Mouse (Mus musculus) lung, postnatal 0 days (tissue): ENCODE measurements around the gene Lyplal1. TPM values are rescaled to one million over a fixed set of nuclear protein-coding genes. Genes with fewer than 3 reads are reported as not detected.

Experiments
- ATAC-seq: fragments of 200-750 bp; cut with Nextera tagmentation; 2 replicates; pipeline ENCODE4 v1.8.0; 2017; ENCODE audit warnings: moderate library complexity
- DNase-seq: peaks from one replicate; pipeline ENCODE4 v3.0.0-alpha.2; 2016; ENCODE audit warnings: low spot score
- H3K27ac ChIP-seq: fragments of 300-500 bp; sonication (generic); 2 replicates; pipeline ENCODE4 v1.5.1; 2014; ENCODE audit warnings: antibody characterized with exemption, mild to moderate bottlenecking, low read length, mixed read lengths
- H3K27me3 ChIP-seq: fragments of 300-500 bp; sonication (generic); replicated peaks from 2 replicates; pipeline ENCODE4 v1.6.1; 2014; ENCODE audit warnings: low read length, mixed read lengths; ENCODE audit not compliant: insufficient read depth
- H3K36me3 ChIP-seq: fragments of 300-500 bp; sonication (generic); 2 replicates; pipeline ENCODE4 v1.6.1; 2014; ENCODE audit warnings: low read length, mixed read lengths; ENCODE audit not compliant: insufficient read depth
- H3K4me1 ChIP-seq: fragments of 300-500 bp; sonication (generic); 2 replicates; pipeline ENCODE4 v1.6.1; 2014; ENCODE audit warnings: antibody characterized with exemption, low read depth, low read length, mixed read lengths; ENCODE audit not compliant: insufficient read depth
- H3K4me2 ChIP-seq: fragments of 300-500 bp; sonication (generic); replicated peaks from 2 replicates; pipeline ENCODE4 v1.6.1; 2014; ENCODE audit warnings: low read depth, mild to moderate bottlenecking, low read length, moderate library complexity, mixed read lengths
- H3K4me3 ChIP-seq: fragments of 300-500 bp; sonication (generic); 2 replicates; pipeline ENCODE4 v1.5.1; 2014; ENCODE audit warnings: low read depth, low read length
- H3K9ac ChIP-seq: fragments of 300-500 bp; sonication (generic); replicated peaks from 2 replicates; pipeline ENCODE4 v1.6.1; 2014; ENCODE audit warnings: low read depth, mild to moderate bottlenecking
- H3K9me3 ChIP-seq: fragments of 300-500 bp; sonication (generic); 2 replicates; pipeline ENCODE4 v1.6.1; 2016; ENCODE audit warnings: low read length, mixed read lengths
- CTCF ChIP-seq: IDR thresholded peaks from 2 replicates; pipeline ENCODE4 v1.5.1; 2016; ENCODE audit warnings: antibody characterized with exemption, mild to moderate bottlenecking
- EP300 ChIP-seq: IDR thresholded peaks from 2 replicates; pipeline ENCODE4 v1.6.1; 2016; ENCODE audit warnings: antibody characterized with exemption, mild to moderate bottlenecking, control low read depth
- WGBS: fragments of 180-500 bp; shearing (Covaris S2); extraction: QIAGEN DNeasy Blood & Tissue Kit; methylation state at CpG from one replicate; pipeline ENCODE4 v1.1.7; 2014; 5-methylcytosine and 5-hydroxymethylcytosine counted together
- polyA plus RNA-seq: library from polyadenylated mRNA; unstranded; fragments of >200 nt; fragmentation: Nextera tagmentation; extraction: Ambion mirVana; gene quantifications from 2 replicates; pipeline ENCODE4 v1.2.1, GENCODE M21; 2015

Gene Lyplal1
- polyA plus RNA-seq, 1 experiment from 2014 or later = 14.7 TPM

DNA sequence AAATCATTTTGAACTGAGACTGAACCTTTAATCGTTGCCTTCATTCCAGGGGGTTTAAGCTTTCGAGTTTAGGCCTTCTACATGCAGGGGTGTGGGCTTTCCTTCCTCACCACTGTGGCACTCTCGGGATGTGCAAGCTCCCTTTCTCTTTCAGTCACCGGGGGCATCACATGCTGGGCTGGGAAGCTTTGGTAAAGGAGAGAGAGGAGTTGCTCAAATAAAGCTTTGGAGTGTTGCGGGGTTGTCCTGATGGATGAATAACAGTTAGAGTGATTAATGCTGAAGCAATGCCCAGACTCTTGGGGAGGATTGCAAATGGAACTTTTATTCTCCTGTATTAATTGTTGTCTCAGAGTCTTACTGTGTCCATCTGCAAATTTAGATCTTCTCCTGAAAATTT, 2.7 kb upstream of the Lyplal1 start:
- no peaks in the 10 kb centered on the region for H3K27me3 ChIP-seq
- WGBS = 55% methylated on average over 5 of the region's 5 CpGs
- H3K4me2 ChIP-seq = no peak overlapping the region
- H3K4me1 ChIP-seq = no peaks in the 10 kb centered on the region; the same call in 1 of the 2 replicates
- TF ChIP-seq CTCF (no peak), EP300 (no peak)
- ATAC-seq (no peak), DNase-seq (no peak)
- H3K27ac ChIP-seq = no peak overlapping the region
- H3K36me3 ChIP-seq = no peaks in the 10 kb centered on the region
- H3K9ac ChIP-seq = no peak overlapping the region
- H3K9me3 ChIP-seq = no peaks in the 10 kb centered on the region
- no peak overlapping the region for H3K4me3 ChIP-seq

DNA sequence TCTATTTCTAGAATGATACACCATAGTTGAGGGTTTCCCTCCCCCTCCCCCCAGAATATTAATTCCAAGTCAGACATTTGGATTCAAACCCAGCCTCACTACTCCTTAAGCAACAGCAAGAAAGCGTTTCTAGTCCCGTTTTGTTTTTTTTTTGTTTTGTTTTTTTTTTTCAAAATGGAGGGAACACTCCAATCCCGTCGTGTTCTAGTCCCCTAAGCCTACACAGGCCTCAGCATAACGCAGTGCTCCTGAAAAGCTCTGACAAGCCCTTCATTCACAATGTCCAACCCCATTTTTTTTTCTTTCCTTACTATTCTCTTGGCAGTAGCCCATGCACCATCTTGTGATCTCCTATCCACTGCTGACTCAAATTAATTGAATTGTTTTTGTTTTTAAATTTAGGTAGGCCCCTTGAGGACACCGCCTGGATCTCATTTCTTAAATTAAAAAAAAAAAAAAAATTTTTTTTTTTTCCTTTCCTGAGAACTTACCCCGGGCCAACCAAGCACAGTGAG, 967 bp downstream of the Lyplal1 start:
- ATAC-seq = no peak
- peak overlapping the region; percentile 66; the same call in 1 of the 2 replicates for H3K4me2 ChIP-seq
- DNase-seq = peak; percentile 25
- TF ChIP-seq EP300 = no peak
- TF ChIP-seq CTCF = no peak
- WGBS = 62% methylated on average over 7 of the region's 7 CpGs
- H3K4me3 ChIP-seq = no peak overlapping the region
- H3K27ac ChIP-seq = no peak overlapping the region
- H3K27me3 ChIP-seq = no peaks in the 10 kb centered on the region
- no peaks in the 10 kb centered on the region for H3K36me3 ChIP-seq
- no peaks in the 10 kb centered on the region for H3K9me3 ChIP-seq
- no peak overlapping the region for H3K9ac ChIP-seq
- no peaks in the 10 kb centered on the region; the same call in 1 of the 2 replicates for H3K4me1 ChIP-seq

DNA sequence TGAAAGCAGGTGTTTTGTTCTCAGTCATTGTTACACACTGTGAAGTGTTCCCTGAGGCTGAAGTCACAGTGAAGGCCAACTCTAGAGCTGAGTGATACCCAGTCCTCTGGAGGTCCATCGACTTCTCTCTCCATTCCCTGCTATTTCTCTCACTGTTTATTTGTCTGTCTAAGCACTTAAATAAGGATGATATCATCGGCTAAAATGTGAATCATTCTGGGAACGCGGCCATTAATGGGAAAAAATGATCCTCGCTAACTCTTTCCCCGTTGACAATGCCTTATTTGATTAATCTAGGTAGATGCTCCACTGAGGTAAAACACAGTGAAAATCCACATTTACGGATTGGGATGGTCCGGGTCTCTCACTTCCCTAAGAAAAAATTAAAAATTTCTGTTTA, 14.8 kb downstream of the Lyplal1 start:
- Histone ChIP-seq H3K4me1 (no peaks in the 10 kb centered on the region), H3K4me3 (no peak overlapping the region), H3K27ac (no peak overlapping the region), H3K9me3 (no peaks in the 10 kb centered on the region), H3K36me3 (no peaks in the 10 kb centered on the region), H3K27me3 (no peaks in the 10 kb centered on the region), H3K9ac (no peak overlapping the region), H3K4me2 (no peak overlapping the region)
- TF ChIP-seq EP300 (no peak), CTCF (no peak)
- DNase-seq (no peak), ATAC-seq (no peak)
- 67% methylated on average over 8 of the region's 8 CpGs for WGBS

DNA sequence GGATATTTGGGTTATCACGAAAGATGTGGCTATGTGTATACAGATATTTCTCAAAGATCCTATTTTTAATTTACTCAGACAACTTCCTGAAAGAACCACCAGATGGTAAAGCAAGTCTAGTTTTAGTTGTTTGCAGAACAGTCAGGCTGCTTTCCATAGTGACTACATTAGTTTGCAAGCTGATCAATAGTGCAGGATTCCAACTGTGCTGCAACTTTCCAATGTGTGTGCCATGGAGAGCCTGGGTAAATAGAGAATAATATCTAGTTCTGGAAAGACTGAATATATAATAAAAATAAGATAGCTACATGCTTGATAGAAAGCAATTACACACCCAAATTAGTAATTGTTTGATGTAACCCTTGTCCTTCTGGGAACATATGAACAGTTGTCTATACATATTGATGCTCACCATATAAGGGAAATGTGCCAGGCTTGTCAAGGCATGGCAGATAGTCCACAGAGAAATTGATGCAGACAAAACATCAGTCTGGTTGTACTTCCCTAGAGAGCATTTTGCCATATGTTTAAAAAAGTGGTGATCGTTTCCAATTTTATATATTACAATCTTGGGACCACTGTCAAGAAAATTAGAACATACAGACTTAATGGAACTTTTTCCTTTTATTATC, 50.7 kb downstream of the Lyplal1 start:
- Histone ChIP-seq H3K4me1 (no peaks in the 10 kb centered on the region), H3K27me3 (no peaks in the 10 kb centered on the region), H3K36me3 (no peaks in the 10 kb centered on the region), H3K9me3 (no peaks in the 10 kb centered on the region), H3K27ac (no peak overlapping the region), H3K4me2 (no peak overlapping the region), H3K4me3 (no peak overlapping the region), H3K9ac (no peak overlapping the region)
- ATAC-seq = no peak
- TF ChIP-seq CTCF (no peak), EP300 (no peak)
- 84% methylated on average over 2 of the region's 2 CpGs for WGBS
- DNase-seq = no peak

DNA sequence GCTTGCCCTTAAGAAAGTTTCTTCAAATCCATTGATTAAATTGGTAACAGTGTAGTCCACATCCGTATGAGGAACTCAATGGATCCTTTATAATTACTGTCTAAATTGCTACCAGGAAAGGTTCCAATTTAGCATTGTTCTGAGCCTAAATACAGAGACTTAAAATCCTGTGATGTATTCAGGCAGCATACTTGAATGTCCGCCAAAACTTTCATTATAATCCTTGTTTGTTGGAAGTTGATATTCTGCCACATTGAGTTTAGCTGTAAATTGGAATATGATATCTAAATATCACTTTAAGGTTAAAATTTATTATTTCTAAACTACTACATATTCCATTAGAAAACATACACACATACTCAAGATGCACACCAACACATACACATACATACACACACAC, 57.1 kb downstream of the Lyplal1 start:
- 71% methylated on average over 2 of the region's 2 CpGs for WGBS
- no peaks in the 10 kb centered on the region for H3K27me3 ChIP-seq
- ATAC-seq (no peak), DNase-seq (no peak)
- H3K36me3 ChIP-seq = no peaks in the 10 kb centered on the region
- H3K27ac ChIP-seq = no peak overlapping the region
- no peaks in the 10 kb centered on the region for H3K4me1 ChIP-seq
- no peak for TF ChIP-seq CTCF
- no peak for TF ChIP-seq EP300
- H3K4me2 ChIP-seq = no peak overlapping the region
- no peaks in the 10 kb centered on the region for H3K9me3 ChIP-seq
- H3K4me3 ChIP-seq = no peak overlapping the region
- H3K9ac ChIP-seq = no peak overlapping the region

DNA sequence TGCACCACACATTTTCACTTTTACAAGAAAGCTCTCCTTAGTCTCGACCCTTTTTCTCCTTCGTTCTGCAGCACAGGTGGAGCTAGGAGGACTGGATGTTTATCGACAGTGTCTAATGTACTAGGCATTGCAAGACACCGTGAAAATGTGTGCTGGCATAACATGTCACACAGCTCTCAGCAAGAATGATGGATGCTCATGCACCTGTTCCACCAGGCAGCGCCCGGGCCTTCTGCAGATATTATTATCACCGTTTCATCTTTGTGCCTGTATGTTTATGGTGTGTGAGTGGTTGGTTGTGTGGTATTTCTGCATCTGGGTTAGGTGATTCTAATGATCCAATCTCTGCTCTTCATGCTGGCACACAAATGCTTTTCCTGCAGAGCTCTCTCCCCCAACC, 62.9 kb downstream of the Lyplal1 start:
- ATAC-seq = no peak
- no peak for TF ChIP-seq EP300
- no peak for TF ChIP-seq CTCF

More for the DNA sequence above, 62.9 kb downstream of the Lyplal1 start:
- Histone ChIP-seq H3K27me3 (no peaks in the 10 kb centered on the region), H3K4me2 (no peak overlapping the region), H3K4me1 (no peaks in the 10 kb centered on the region), H3K9me3 (no peaks in the 10 kb centered on the region), H3K27ac (no peak overlapping the region), H3K9ac (no peak overlapping the region), H3K36me3 (no peaks in the 10 kb centered on the region), H3K4me3 (no peak overlapping the region)
- DNase-seq = no peak
- WGBS = 61% methylated on average over 7 of the region's 7 CpGs
